Mouse (Mus musculus): ENCODE measurements around the gene Ly6g6e. TPM values are rescaled to one million over a fixed set of nuclear protein-coding genes. Genes with fewer than 3 reads are reported as not detected.
"Not testable (repeated sequence)": the region's sequence is repeated elsewhere in the genome, so short reads cannot be mapped to it uniquely, and the experiment has no call there.

Gene Ly6g6e
- polyA plus RNA-seq, 1 experiment = 27.5 TPM

GRCm38 (mm10) chr17:35111774-35112173 lies 35.1 kb downstream of the Ly6g6e start:
- no peak overlapping the region for H3K4me3 ChIP-seq (ENCODE audit: low read depth, low read length)
- H3K27me3 ChIP-seq (ENCODE audit: control insufficient read depth, insufficient read depth, low read length, poor library complexity, severe bottlenecking) = no peaks in the 10 kb centered on the region
- no peak overlapping the region for H3K9ac ChIP-seq (ENCODE audit: low read depth, poor library complexity, severe bottlenecking)
- H3K27ac ChIP-seq (ENCODE audit: insufficient read depth, low read length) = no peak overlapping the region
- H3K9me3 ChIP-seq (replicated peaks; ENCODE audit: control insufficient read depth, insufficient read depth, low read length, poor library complexity, severe bottlenecking) = no peaks in the 10 kb centered on the region
- H3K36me3 ChIP-seq (ENCODE audit: control insufficient read depth, insufficient read depth, low read length, poor library complexity, severe bottlenecking) = peaks cover 7% of the 10 kb centered on the region; the same call in 1 of the 2 replicates
- H3K4me1 ChIP-seq (ENCODE audit: control insufficient read depth, insufficient read depth, low read length) = no peaks in the 10 kb centered on the region
- TF ChIP-seq CTCF (IDR thresholded peaks at IDR 0.05; ENCODE audit: low read depth, low read length) (no peak), POLR2A (IDR thresholded peaks at IDR 0.05; ENCODE audit: insufficient read depth, low read length) (no peak), EP300 (IDR thresholded peaks at IDR 0.05; ENCODE audit: insufficient read depth, low read depth, low read length) (no peak)

- H3K36me3 ChIP-seq (ENCODE audit: control insufficient read depth, insufficient read depth, low read length, poor library complexity, severe bottlenecking) = peaks cover 19% of the 10 kb centered on the region
- no peak within 1 kb of the TSS for H3K4me3 ChIP-seq (ENCODE audit: low read depth, low read length)
- no peak within 1 kb of the TSS for H3K9ac ChIP-seq (ENCODE audit: low read depth, poor library complexity, severe bottlenecking)
- H3K27ac ChIP-seq (ENCODE audit: insufficient read depth, low read length) = no peak within 1 kb of the TSS
- no peaks in the 10 kb centered on the region for H3K27me3 ChIP-seq (ENCODE audit: control insufficient read depth, insufficient read depth, low read length, poor library complexity, severe bottlenecking)
- H3K4me1 ChIP-seq (ENCODE audit: control insufficient read depth, insufficient read depth, low read length) = no peaks in the 10 kb centered on the region
- peak; percentile 45 for TF ChIP-seq CTCF (IDR thresholded peaks at IDR 0.05; ENCODE audit: low read depth, low read length)
- TF ChIP-seq EP300 (IDR thresholded peaks at IDR 0.05; ENCODE audit: insufficient read depth, low read depth, low read length) = no peak
- no peaks in the 10 kb centered on the region for H3K9me3 ChIP-seq (replicated peaks; ENCODE audit: control insufficient read depth, insufficient read depth, low read length, poor library complexity, severe bottlenecking)
Measured at GRCm38 (mm10) chr17:35115046-35116019, 38.6 kb downstream of the Ly6g6e start, which contains the start of gene Ly6g5b. Gene Ly6g5b (minus strand): TSS chr17:35115428.

GRCm38 (mm10) chr17:35120745-35121142 lies 44.0 kb downstream of the Ly6g6e start:
- H3K27me3 ChIP-seq (ENCODE audit: control insufficient read depth, insufficient read depth, low read length, poor library complexity, severe bottlenecking) = no peaks in the 10 kb centered on the region
- H3K4me1 ChIP-seq (ENCODE audit: control insufficient read depth, insufficient read depth, low read length) = no peaks in the 10 kb centered on the region
- H3K27ac ChIP-seq (ENCODE audit: insufficient read depth, low read length) = no peak overlapping the region
- TF ChIP-seq POLR2A (IDR thresholded peaks at IDR 0.05; ENCODE audit: insufficient read depth, low read length) (no peak), CTCF (IDR thresholded peaks at IDR 0.05; ENCODE audit: low read depth, low read length) (no peak), EP300 (IDR thresholded peaks at IDR 0.05; ENCODE audit: insufficient read depth, low read depth, low read length) (no peak)
- peak overlapping the region; percentile 93 for H3K4me3 ChIP-seq (ENCODE audit: low read depth, low read length)
- H3K9me3 ChIP-seq (replicated peaks; ENCODE audit: control insufficient read depth, insufficient read depth, low read length, poor library complexity, severe bottlenecking) = no peaks in the 10 kb centered on the region
- H3K9ac ChIP-seq (ENCODE audit: low read depth, poor library complexity, severe bottlenecking) = peak overlapping the region; percentile 93
- H3K36me3 ChIP-seq (ENCODE audit: control insufficient read depth, insufficient read depth, low read length, poor library complexity, severe bottlenecking) = peaks cover 27% of the 10 kb centered on the region

GRCm38 (mm10) chr17:35121143-35121799 lies 44.6 kb downstream of the Ly6g6e start, which contains the start of gene Gpank1:
Gene Gpank1 (plus strand): TSS chr17:35121455.
- H3K4me3 ChIP-seq (ENCODE audit: low read depth, low read length) = peak within 1 kb of the TSS; percentile 96
- H3K4me1 ChIP-seq (ENCODE audit: control insufficient read depth, insufficient read depth, low read length) = no peaks in the 10 kb centered on the region
- peak within 1 kb of the TSS; percentile 71 for H3K27ac ChIP-seq (ENCODE audit: insufficient read depth, low read length)
- H3K9me3 ChIP-seq (replicated peaks; ENCODE audit: control insufficient read depth, insufficient read depth, low read length, poor library complexity, severe bottlenecking) = no peaks in the 10 kb centered on the region
- no peaks in the 10 kb centered on the region for H3K27me3 ChIP-seq (ENCODE audit: control insufficient read depth, insufficient read depth, low read length, poor library complexity, severe bottlenecking)
- H3K9ac ChIP-seq (ENCODE audit: low read depth, poor library complexity, severe bottlenecking) = peak within 1 kb of the TSS; percentile 93
- TF ChIP-seq POLR2A (IDR thresholded peaks at IDR 0.05; ENCODE audit: insufficient read depth, low read length) = no peak
- H3K36me3 ChIP-seq (ENCODE audit: control insufficient read depth, insufficient read depth, low read length, poor library complexity, severe bottlenecking) = peaks cover 24% of the 10 kb centered on the region

- Histone ChIP-seq H3K27me3 (ENCODE audit: control insufficient read depth, insufficient read depth, low read length, poor library complexity, severe bottlenecking) (no peaks in the 10 kb centered on the region), H3K9me3 (replicated peaks; ENCODE audit: control insufficient read depth, insufficient read depth, low read length, poor library complexity, severe bottlenecking) (no peaks in the 10 kb centered on the region), H3K4me3 (ENCODE audit: low read depth, low read length) (peak within 1 kb of the TSS; percentile 96), H3K27ac (ENCODE audit: insufficient read depth, low read length) (peak within 1 kb of the TSS; percentile 71), H3K4me1 (ENCODE audit: control insufficient read depth, insufficient read depth, low read length) (no peaks in the 10 kb centered on the region), H3K9ac (ENCODE audit: low read depth, poor library complexity, severe bottlenecking) (peak within 1 kb of the TSS; percentile 93), H3K36me3 (ENCODE audit: control insufficient read depth, insufficient read depth, low read length, poor library complexity, severe bottlenecking) (peaks cover 21% of the 10 kb centered on the region)
- TF ChIP-seq EP300 (IDR thresholded peaks at IDR 0.05; ENCODE audit: insufficient read depth, low read depth, low read length) = no peak
- no peak for TF ChIP-seq CTCF (IDR thresholded peaks at IDR 0.05; ENCODE audit: low read depth, low read length)
- TF ChIP-seq POLR2A (IDR thresholded peaks at IDR 0.05; ENCODE audit: insufficient read depth, low read length) = no peak
Measured at GRCm38 (mm10) chr17:35121871-35122303, 45.2 kb downstream of the Ly6g6e start, which contains the start of gene Csnk2b. Gene Csnk2b (minus strand): TSS chr17:35122053.

GRCm38 (mm10) chr17:35123287-35123686 lies 46.6 kb downstream of the Ly6g6e start:
- not testable (repeated sequence) for H3K4me3 ChIP-seq (ENCODE audit: low read depth, low read length); H3K27me3 ChIP-seq (ENCODE audit: control insufficient read depth, insufficient read depth, low read length, poor library complexity, severe bottlenecking); H3K9ac ChIP-seq (ENCODE audit: low read depth, poor library complexity, severe bottlenecking); H3K27ac ChIP-seq (ENCODE audit: insufficient read depth, low read length); H3K9me3 ChIP-seq (replicated peaks; ENCODE audit: control insufficient read depth, insufficient read depth, low read length, poor library complexity, severe bottlenecking); H3K4me1 ChIP-seq (ENCODE audit: control insufficient read depth, insufficient read depth, low read length)
- H3K36me3 ChIP-seq (ENCODE audit: control insufficient read depth, insufficient read depth, low read length, poor library complexity, severe bottlenecking) = peaks cover 12% of the 10 kb centered on the region

- H3K9ac ChIP-seq (ENCODE audit: low read depth, poor library complexity, severe bottlenecking); H3K27ac ChIP-seq (ENCODE audit: insufficient read depth, low read length); H3K4me1 ChIP-seq (ENCODE audit: control insufficient read depth, insufficient read depth, low read length); H3K27me3 ChIP-seq (ENCODE audit: control insufficient read depth, insufficient read depth, low read length, poor library complexity, severe bottlenecking); H3K36me3 ChIP-seq (ENCODE audit: control insufficient read depth, insufficient read depth, low read length, poor library complexity, severe bottlenecking); H3K9me3 ChIP-seq (replicated peaks; ENCODE audit: control insufficient read depth, insufficient read depth, low read length, poor library complexity, severe bottlenecking); H3K4me3 ChIP-seq (ENCODE audit: low read depth, low read length): not testable (repeated sequence)
Measured at GRCm38 (mm10) chr17:35124261-35124896, 47.7 kb downstream of the Ly6g6e start.
